Mouse (Mus musculus) stomach, postnatal 0 days (tissue): ENCODE results near the gene 1700022I11Rik.

Experiments used
- CTCF ChIP-seq: IDR thresholded peaks from 2 replicates; pipeline ENCODE4 v1.5.1; 2016; ENCODE audit warnings: antibody characterized with exemption, low read depth, mild to moderate bottlenecking, moderate library complexity
- EP300 ChIP-seq: optimal IDR thresholded peaks from 2 replicates; pipeline ENCODE3; 2016; ENCODE audit warnings: antibody characterized with exemption

DNA sequence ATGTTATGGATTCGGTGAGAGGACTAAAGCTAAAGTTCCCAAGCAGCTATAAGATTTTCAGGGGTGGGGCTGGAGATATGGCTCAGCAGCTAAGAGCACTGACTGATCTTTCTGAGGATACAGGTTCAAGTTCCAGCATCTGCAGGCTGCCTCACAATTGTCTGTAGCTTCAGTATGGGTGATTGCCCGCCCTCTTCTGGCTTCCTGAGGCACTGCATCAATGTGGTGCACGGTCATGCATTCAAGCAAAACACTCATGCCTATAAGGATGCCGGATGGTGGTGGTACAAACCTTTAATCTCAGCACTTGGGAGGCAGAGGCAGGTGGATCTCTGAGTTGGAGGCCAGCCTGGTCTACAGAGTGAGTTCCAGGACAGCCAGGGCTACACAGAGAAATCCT lies 7.8 kb upstream of the 1700022I11Rik start:
- TF ChIP-seq CTCF (peak; percentile 82), EP300 (no peak)
